Mouse (Mus musculus): ENCODE measurements at regions not wholly inside any gene's neighbourhood (a gene's known extent, or its start where the extent isn't known, plus 50 kb on each side); places are given as distances from the start of the nearest gene placed in this dataset.
A peak's percentile ranks its signal among the peaks of the same experiment; 100 is the strongest.

GRCm38 (mm10) chr17:85808580-85808979 is 120.5 kb upstream of the Six2 start:
- no peak for DNase-seq
- Histone ChIP-seq H3K27me3 (replicated peaks; ENCODE audit: control insufficient read depth, insufficient read depth, low read length) (no peaks in the 10 kb centered on the region), H3K4me3 (ENCODE audit: insufficient read depth, low read depth, low read length) (no peak overlapping the region), H3K4me1 (ENCODE audit: control insufficient read depth, insufficient read depth, low read length) (no peaks in the 10 kb centered on the region), H3K27ac (ENCODE audit: insufficient read depth, low read depth, low read length) (no peak overlapping the region), H3K36me3 (ENCODE audit: control insufficient read depth, insufficient read depth, low read length) (no peaks in the 10 kb centered on the region)
- 45% methylated on average over 5 of the region's 5 CpGs for WGBS
- TF ChIP-seq CTCF (conservative IDR thresholded peaks at IDR 0.05; ENCODE audit: insufficient read depth, insufficient read length, low read depth, low read length) (no peak), POLR2A (IDR thresholded peaks at IDR 0.05; ENCODE audit: low read depth, low read length) (no peak)

- no peak for TF ChIP-seq POLR2A (IDR thresholded peaks at IDR 0.05; ENCODE audit: low read depth, low read length)
- TF ChIP-seq CTCF (conservative IDR thresholded peaks at IDR 0.05; ENCODE audit: insufficient read depth, insufficient read length, low read depth, low read length) = no peak
These were observed 117.8 kb upstream of the Six2 start for GRCm38 (mm10) chr17:85805726-85806359.

GRCm38 (mm10) chr17:85804631-85805030 is 116.6 kb upstream of the Six2 start:
- no peaks in the 10 kb centered on the region for H3K36me3 ChIP-seq (ENCODE audit: control insufficient read depth, insufficient read depth, low read length)
- peaks cover 3% of the 10 kb centered on the region for H3K27me3 ChIP-seq (replicated peaks; ENCODE audit: control insufficient read depth, insufficient read depth, low read length)
- no peak for DNase-seq
- no peak overlapping the region for H3K4me3 ChIP-seq (ENCODE audit: insufficient read depth, low read depth, low read length)
- 56% methylated on average over 4 of the region's 4 CpGs for WGBS
- no peak for TF ChIP-seq CTCF (conservative IDR thresholded peaks at IDR 0.05; ENCODE audit: insufficient read depth, insufficient read length, low read depth, low read length)
- TF ChIP-seq POLR2A (IDR thresholded peaks at IDR 0.05; ENCODE audit: low read depth, low read length) = no peak
- no peaks in the 10 kb centered on the region for H3K4me1 ChIP-seq (ENCODE audit: control insufficient read depth, insufficient read depth, low read length)
- no peak overlapping the region for H3K27ac ChIP-seq (ENCODE audit: insufficient read depth, low read depth, low read length)

More at GRCm38 (mm10) chr17:85805726-85806359, 117.8 kb upstream of the Six2 start:
- Histone ChIP-seq H3K4me1 (ENCODE audit: control insufficient read depth, insufficient read depth, low read length) (no peaks in the 10 kb centered on the region), H3K36me3 (ENCODE audit: control insufficient read depth, insufficient read depth, low read length) (no peaks in the 10 kb centered on the region), H3K27me3 (replicated peaks; ENCODE audit: control insufficient read depth, insufficient read depth, low read length) (no peaks in the 10 kb centered on the region), H3K27ac (ENCODE audit: insufficient read depth, low read depth, low read length) (no peak overlapping the region), H3K4me3 (ENCODE audit: insufficient read depth, low read depth, low read length) (no peak overlapping the region)
- 31% methylated on average over 13 of the region's 13 CpGs for WGBS
- DNase-seq = no peak

- no peak overlapping the region for H3K4me3 ChIP-seq (ENCODE audit: insufficient read depth, low read depth, low read length)
- H3K27ac ChIP-seq (ENCODE audit: insufficient read depth, low read depth, low read length) = no peak overlapping the region
- H3K4me1 ChIP-seq (ENCODE audit: control insufficient read depth, insufficient read depth, low read length) = no peaks in the 10 kb centered on the region
- DNase-seq = no peak
- TF ChIP-seq POLR2A (IDR thresholded peaks at IDR 0.05; ENCODE audit: low read depth, low read length) = no peak
- H3K27me3 ChIP-seq (replicated peaks; ENCODE audit: control insufficient read depth, insufficient read depth, low read length) = peaks cover 3% of the 10 kb centered on the region
- WGBS = 86% methylated on average over 8 of the region's 8 CpGs
- no peaks in the 10 kb centered on the region for H3K36me3 ChIP-seq (ENCODE audit: control insufficient read depth, insufficient read depth, low read length)
These were observed 113.7 kb upstream of the Six2 start for GRCm38 (mm10) chr17:85801734-85802133.

GRCm38 (mm10) chr17:85801079-85801605 is 113.1 kb upstream of the Six2 start:
- Histone ChIP-seq H3K27ac (ENCODE audit: insufficient read depth, low read depth, low read length) (no peak overlapping the region), H3K27me3 (replicated peaks; ENCODE audit: control insufficient read depth, insufficient read depth, low read length) (peaks cover 3% of the 10 kb centered on the region), H3K4me1 (ENCODE audit: control insufficient read depth, insufficient read depth, low read length) (no peaks in the 10 kb centered on the region), H3K36me3 (ENCODE audit: control insufficient read depth, insufficient read depth, low read length) (no peaks in the 10 kb centered on the region), H3K4me3 (ENCODE audit: insufficient read depth, low read depth, low read length) (no peak overlapping the region)
- WGBS = 61% methylated on average over 14 of the region's 14 CpGs
- TF ChIP-seq CTCF (conservative IDR thresholded peaks at IDR 0.05; ENCODE audit: insufficient read depth, insufficient read length, low read depth, low read length) = no peak
- no peak for TF ChIP-seq POLR2A (IDR thresholded peaks at IDR 0.05; ENCODE audit: low read depth, low read length)
- no peak for DNase-seq

- Histone ChIP-seq H3K27ac (ENCODE audit: insufficient read depth, low read depth, low read length) (no peak overlapping the region), H3K36me3 (ENCODE audit: control insufficient read depth, insufficient read depth, low read length) (no peaks in the 10 kb centered on the region), H3K4me1 (ENCODE audit: control insufficient read depth, insufficient read depth, low read length) (no peaks in the 10 kb centered on the region), H3K4me3 (ENCODE audit: insufficient read depth, low read depth, low read length) (peak overlapping the region; percentile 0; the same call in 1 of the 2 replicates), H3K27me3 (replicated peaks; ENCODE audit: control insufficient read depth, insufficient read depth, low read length) (peaks cover 3% of the 10 kb centered on the region)
- TF ChIP-seq POLR2A (IDR thresholded peaks at IDR 0.05; ENCODE audit: low read depth, low read length) (no peak), CTCF (conservative IDR thresholded peaks at IDR 0.05; ENCODE audit: insufficient read depth, insufficient read length, low read depth, low read length) (no peak)
- 14% methylated on average over 44 of the region's 44 CpGs for WGBS
- DNase-seq = no peak
These were observed 112.4 kb upstream of the Six2 start for GRCm38 (mm10) chr17:85800357-85801078.

- Histone ChIP-seq H3K4me1 (ENCODE audit: control insufficient read depth, insufficient read depth, low read length) (no peaks in the 10 kb centered on the region), H3K4me3 (ENCODE audit: insufficient read depth, low read depth, low read length) (peak overlapping the region; percentile 0; the same call in 1 of the 2 replicates), H3K36me3 (ENCODE audit: control insufficient read depth, insufficient read depth, low read length) (no peaks in the 10 kb centered on the region), H3K27me3 (replicated peaks; ENCODE audit: control insufficient read depth, insufficient read depth, low read length) (peaks cover 3% of the 10 kb centered on the region), H3K27ac (ENCODE audit: insufficient read depth, low read depth, low read length) (no peak overlapping the region)
- WGBS = 2% methylated on average over 34 of the region's 34 CpGs
- DNase-seq = no peak
- TF ChIP-seq POLR2A (IDR thresholded peaks at IDR 0.05; ENCODE audit: low read depth, low read length) = no peak
- TF ChIP-seq CTCF (conservative IDR thresholded peaks at IDR 0.05; ENCODE audit: insufficient read depth, insufficient read length, low read depth, low read length) = no peak
These were observed 111.8 kb upstream of the Six2 start for GRCm38 (mm10) chr17:85799865-85800356.
